Mouse (Mus musculus) liver, adult 2 months (tissue): ENCODE results near the gene Syt5.
A peak's percentile ranks its signal among the peaks of the same experiment; 100 is the strongest.

Experiments
- CTCF ChIP-seq: fragments of 200-500 bp; IDR thresholded peaks from 2 replicates; pipeline ENCODE4 v1.5.1; 2011; ENCODE audit warnings: low read depth, low read length, control low read depth
- POLR2A ChIP-seq: fragments of 200-500 bp; IDR thresholded peaks from 2 replicates; pipeline ENCODE4 v1.6.1; 2011; ENCODE audit warnings: low read length, control low read depth; ENCODE audit not compliant: insufficient read depth; ENCODE audit errors: extremely low read depth

DNA sequence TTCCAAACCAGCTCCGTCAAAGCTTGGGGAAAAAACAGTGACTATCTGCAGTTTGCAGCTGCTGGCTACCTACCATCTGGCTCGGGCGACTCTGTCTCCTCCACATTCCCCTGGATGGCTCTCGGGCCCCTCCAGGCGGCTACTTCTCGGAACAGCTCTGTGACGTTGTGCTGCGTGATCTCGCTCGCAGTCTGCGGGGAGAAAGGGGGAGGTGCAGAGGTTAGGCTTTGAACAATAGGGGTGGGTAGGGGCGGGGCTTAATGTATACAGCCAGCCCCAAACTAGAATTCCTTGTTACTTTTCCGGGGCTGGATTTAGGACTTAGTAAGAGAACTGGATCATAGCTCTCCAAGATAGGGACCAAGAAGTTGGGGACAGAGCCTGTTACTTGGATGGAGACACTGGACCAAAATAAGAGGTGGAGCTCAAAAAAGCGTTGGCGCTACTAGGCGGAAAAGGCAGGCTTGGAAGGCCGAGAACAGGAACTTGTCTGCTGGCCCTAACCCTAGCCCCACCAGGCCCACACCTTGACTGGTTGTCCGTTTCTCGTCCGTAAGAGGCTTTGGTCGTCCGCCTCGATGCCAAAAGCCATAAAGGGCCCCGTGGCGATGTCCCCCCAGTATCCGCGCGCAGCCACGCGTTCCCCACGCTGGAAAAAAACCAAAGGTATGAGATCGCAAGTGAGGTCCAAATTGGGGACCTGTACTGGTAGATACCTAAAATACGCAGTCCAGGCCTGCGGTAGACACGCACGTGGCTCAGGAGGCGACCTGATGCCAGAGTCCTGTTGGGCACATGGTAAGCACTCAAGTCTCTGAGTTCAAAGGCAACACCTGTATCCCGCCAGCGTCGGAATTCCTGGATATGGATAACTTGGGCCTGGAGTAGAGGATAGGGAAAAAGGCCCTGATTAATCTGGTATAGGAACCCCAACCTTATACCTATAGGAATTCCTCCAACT, 20.7 kb downstream of the Syt5 start:
- TF ChIP-seq POLR2A (no peak), CTCF (peak; percentile 64)
